ENCODE assay signal across 23 mouse cellular contexts in the genomic region with DNA sequence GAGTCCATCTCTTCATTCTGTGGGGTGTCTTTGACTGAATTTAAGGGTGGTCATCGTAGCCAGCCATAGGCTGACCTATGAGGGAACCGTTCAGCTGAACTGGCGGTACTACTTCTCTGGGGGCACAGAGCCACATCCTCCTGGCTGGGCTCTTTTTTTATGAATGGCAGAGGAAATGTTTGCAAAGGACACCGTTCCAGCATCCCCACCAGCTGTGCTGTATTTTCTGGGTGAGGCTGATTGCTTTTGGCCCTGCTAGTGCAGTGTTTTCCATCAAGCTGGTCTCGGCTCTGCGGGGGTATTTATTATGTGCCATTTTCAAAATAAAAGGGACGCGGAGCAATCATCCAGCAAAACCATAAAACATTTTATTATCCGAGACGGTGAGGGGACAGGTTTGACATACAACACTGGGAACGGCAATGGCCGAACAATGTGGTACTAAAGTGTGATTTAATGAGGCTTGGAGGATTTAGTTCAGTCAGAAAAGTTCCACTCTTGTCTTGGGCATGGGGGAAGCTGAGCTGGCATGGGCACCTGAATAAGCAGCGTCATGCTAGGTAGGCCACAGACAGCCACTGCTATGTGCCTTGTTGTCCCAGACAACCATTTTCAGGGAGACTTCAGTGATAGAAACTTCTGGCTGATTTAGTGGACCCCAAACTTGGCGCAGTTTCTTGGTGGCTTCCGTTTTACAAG. TPM values are rescaled to one million over a fixed set of nuclear protein-coding genes. Genes with fewer than 3 reads are reported as not detected.
DNase-seq lines count a peak whose midpoint lies in the region; ATAC-seq and TF ChIP-seq lines count a peak whose summit lies in the region.
"Had no signal": no experiment of that assay in that cellular context is flagged by ENCODE, and none has a peak within 500 bp of the region (broad histone marks: within the 10 kb centered on the region; RNA-seq: fewer than 3 reads in every experiment).

No protein-coding gene starts in this region.

- 39% methylated on average over 15 of the region's 15 CpGs for WGBS in kidney, embryonic 14.5 days
- 36% methylated on average over 15 of the region's 15 CpGs for WGBS in neural tube, embryonic 13.5 days

- TF ChIP-seq CTCF in brain, embryonic 14.5 days (IDR thresholded peaks at IDR 0.05; ENCODE audit: borderline replicate concordance, extremely low read depth, insufficient read depth, insufficient read length) = no peak

- intact Hi-C loops in heart, postnatal 25 days (cut with DNase I) = no loop called here

- no peak for DNase-seq in kidney, postnatal 25 days
- DNase-seq in brain, embryonic 14.5 days (ENCODE audit: low read depth) = peak; percentile 42
- peak; percentile 59 for DNase-seq in forelimb bud, embryonic 11.5 days (ENCODE audit: low read depth, low spot score)
- DNase-seq in layer of hippocampus, postnatal 36 days = no peak
- DNase-seq in heart, postnatal 25 days (ENCODE audit: low spot score) = no peak
- DNase-seq: adrenal gland, adult 8-10 months; cerebellum, adult 2 months; cerebellum, postnatal 36 days; gastrocnemius, adult 2 months; heart, postnatal 36 days; kidney, postnatal 14 days; right cerebral cortex, postnatal 4 days; thymus, postnatal 25 days had no signal

- no peak for TF ChIP-seq POLR2A in brain, embryonic 14.5 days (IDR thresholded peaks at IDR 0.05; ENCODE audit: borderline replicate concordance, extremely low read depth, insufficient read depth, insufficient read length, poor library complexity, severe bottlenecking)

- no peak overlapping the region for H3K9ac ChIP-seq in kidney, embryonic 14.5 days (ENCODE audit: low read depth, low read length)
- no peak overlapping the region for H3K9ac ChIP-seq in neural tube, embryonic 13.5 days
- H3K9ac ChIP-seq: hindbrain, embryonic 13.5 days; intestine, embryonic 15.5 days; midbrain, embryonic 15.5 days had no signal

- H3K27ac ChIP-seq in kidney, embryonic 14.5 days (ENCODE audit: low read depth, low read length) = no peak overlapping the region
- peak overlapping the region; percentile 74 for H3K27ac ChIP-seq in neural tube, embryonic 13.5 days (replicated peaks)
- H3K27ac ChIP-seq: gastrocnemius, adult 2 months; hindbrain, embryonic 13.5 days; intestine, embryonic 15.5 days; macrophage; midbrain, embryonic 15.5 days had no signal

- peak; percentile 87 for ATAC-seq in kidney, embryonic 14.5 days (ENCODE audit: low FRiP score, low TSS enrichment)
- 0 out of 2 replicates have a peak, but pooled peaks have one; percentile 22 for ATAC-seq in neural tube, embryonic 13.5 days (ENCODE audit: low read depth)
- ATAC-seq: activated CD4-positive, CD25-positive, alpha-beta regulatory T cell, adult 4 months; intestine, embryonic 15.5 days; midbrain, embryonic 15.5 days had no signal

- H3K4me1 ChIP-seq in kidney, embryonic 14.5 days (ENCODE audit: control insufficient read depth, insufficient read depth, low read length) = 0 out of 2 replicates have a peak, but pooled peaks cover 4% of the 10 kb centered on the region
- H3K4me1 ChIP-seq in neural tube, embryonic 13.5 days (replicated peaks) = peaks cover 21% of the 10 kb centered on the region
- H3K4me1 ChIP-seq: intestine, embryonic 15.5 days had no signal

- H3K36me3 ChIP-seq in kidney, embryonic 14.5 days (ENCODE audit: control insufficient read depth, insufficient read depth, low read length) = no peaks in the 10 kb centered on the region
- no peaks in the 10 kb centered on the region for H3K36me3 ChIP-seq in neural tube, embryonic 13.5 days
- H3K36me3 ChIP-seq: hindbrain, embryonic 13.5 days; intestine, embryonic 15.5 days; midbrain, embryonic 15.5 days had no signal

- H3K27me3 ChIP-seq in kidney, embryonic 14.5 days (ENCODE audit: control insufficient read depth, insufficient read depth, low read length) = no peaks in the 10 kb centered on the region
- no peaks in the 10 kb centered on the region for H3K27me3 ChIP-seq in neural tube, embryonic 13.5 days
- H3K27me3 ChIP-seq: hindbrain, embryonic 13.5 days; intestine, embryonic 15.5 days; midbrain, embryonic 15.5 days had no signal

- no peak overlapping the region for H3K4me3 ChIP-seq in kidney, embryonic 14.5 days (ENCODE audit: low read length)
- no peak overlapping the region for H3K4me3 ChIP-seq in neural tube, embryonic 13.5 days
- H3K4me3 ChIP-seq: gastrocnemius, adult 2 months; hindbrain, embryonic 13.5 days; intestine, embryonic 15.5 days; midbrain, embryonic 15.5 days had no signal

- no peak overlapping the region for H3K4me2 ChIP-seq in kidney, embryonic 14.5 days (replicated peaks; ENCODE audit: low read depth, low read length)
- H3K4me2 ChIP-seq in neural tube, embryonic 13.5 days = 0 out of 2 replicates have a peak overlapping the region, but pooled peaks have one; percentile 7
- H3K4me2 ChIP-seq: hindbrain, embryonic 13.5 days; intestine, embryonic 15.5 days; midbrain, embryonic 15.5 days had no signal

- no peaks in the 10 kb centered on the region for H3K9me3 ChIP-seq in kidney, embryonic 14.5 days (ENCODE audit: control insufficient read depth, low read length)
- H3K9me3 ChIP-seq in neural tube, embryonic 13.5 days = no peaks in the 10 kb centered on the region
- H3K9me3 ChIP-seq: hindbrain, embryonic 13.5 days; intestine, embryonic 15.5 days; midbrain, embryonic 15.5 days had no signal

RNA-seq across cellular contexts. Expression of gene Olfm4, which starts 25.9 kb away (rescaled TPM):
- polyA plus RNA-seq in kidney, embryonic 14.5 days (2014; fragmentation: Nextera tagmentation; extraction: Ambion mirVana) = 2.4 and 2.6 TPM in 2 replicates
- 1.00 and 1.3 TPM in 2 replicates for polyA plus RNA-seq in brain, embryonic 14.5 days (2012; rRNA removed)
- 0.88 and 1.2 TPM in 2 replicates for polyA plus RNA-seq in neural tube, embryonic 13.5 days (2015; fragmentation: Nextera tagmentation; extraction: Ambion mirVana)
- total RNA-seq in layer of hippocampus, postnatal 36 days (2021) = 1 to 10 TPM; 2.6 to 4.9 TPM
- not detected for total RNA-seq in heart, postnatal 25 days (2021)
- total RNA-seq: adrenal gland, adult 8-10 months; gastrocnemius, adult 2 months; heart, adult 8-10 months; heart, postnatal 36 days had no signal
- polyA plus RNA-seq: activated CD4-positive, CD25-positive, alpha-beta regulatory T cell, adult 4 months; C2C12; liver, adult 2 months had no signal

Comparison
In these comparisons a context has a peak if more than half of its experiments do, and no peak if none do; other contexts are left out.
1. DNase-seq: peak in brain, embryonic 14.5 days (single experiment) and forelimb bud, embryonic 11.5 days (single experiment); none in kidney, postnatal 25 days (0 of 2), layer of hippocampus, postnatal 36 days (0 of 2) and heart, postnatal 25 days (single experiment).